Mouse (Mus musculus) myocyte (in vitro differentiated cells): Measurements from ENCODE around the gene Zfp638. TPM values are rescaled to one million over a fixed set of nuclear protein-coding genes. Genes with fewer than 3 reads are reported as not detected.
A peak's percentile ranks its signal among the peaks of the same experiment; 100 is the strongest.

Source experiments
- H3K27me3 ChIP-seq: one replicate; pipeline ENCODE4 v1.6.1; 2011; ENCODE audit not compliant: control insufficient read depth, insufficient read depth, insufficient read length
- H3K36me3 ChIP-seq: one replicate; pipeline ENCODE4 v1.6.1; 2011; ENCODE audit not compliant: control insufficient read depth, insufficient read depth
- H3K4me2 ChIP-seq: one replicate; pipeline ENCODE4 v1.6.1; 2011; ENCODE audit warnings: low read depth, control low read depth
- H3K4me3 ChIP-seq: one replicate; pipeline ENCODE4 v1.5.1; 2011; ENCODE audit warnings: mild to moderate bottlenecking, control low read depth, moderate library complexity
- H3K79me2 ChIP-seq: one replicate; pipeline ENCODE4 v1.6.1; 2011; ENCODE audit not compliant: control insufficient read depth, insufficient read depth
- H3ac ChIP-seq: one replicate; pipeline ENCODE4 v1.6.1; 2011; ENCODE audit not compliant: control insufficient read depth, insufficient read length
- CEBPB ChIP-seq: IDR thresholded peaks from 2 replicates; pipeline ENCODE4 v1.6.1; 2011; ENCODE audit warnings: mild to moderate bottlenecking, moderate library complexity; ENCODE audit not compliant: poor library complexity, insufficient read depth, severe bottlenecking
- E2F4 ChIP-seq: IDR thresholded peaks from one replicate; pipeline ENCODE4 v1.6.1; 2011; ENCODE audit warnings: mild to moderate bottlenecking, control low read depth, moderate library complexity; ENCODE audit not compliant: insufficient read depth
- MAX ChIP-seq: IDR thresholded peaks from one replicate; pipeline ENCODE4 v1.6.1; 2011; ENCODE audit warnings: low read depth, mild to moderate bottlenecking, control low read depth
- MYOD1 ChIP-seq, 3 experiments: IDR thresholded peaks; one replicate each; pipeline ENCODE4 v1.6.1; 2011; ENCODE audit warnings: control low read depth in 2 of 3, low read depth in 2 of 3, mild to moderate bottlenecking in 2 of 3, moderate library complexity in 1 of 3; ENCODE audit not compliant: insufficient read length in 2 of 3, control insufficient read depth in 1 of 3
- MYOG ChIP-seq, 3 experiments: IDR thresholded peaks; one replicate each; pipeline ENCODE4 v1.6.1; 2011; ENCODE audit warnings: control low read depth in 2 of 3, low read depth in 2 of 3, mild to moderate bottlenecking in 2 of 3; ENCODE audit not compliant: insufficient read length in 2 of 3, control insufficient read depth in 1 of 3, insufficient read depth in 1 of 3
- POLR2A ChIP-seq: IDR thresholded peaks from one replicate; pipeline ENCODE4 v1.6.1; 2011; ENCODE audit warnings: low read depth, mild to moderate bottlenecking, control low read depth, moderate library complexity; ENCODE audit not compliant: insufficient read length
- POLR2AphosphoS2 ChIP-seq: IDR thresholded peaks from one replicate; pipeline ENCODE4 v1.6.1; 2011; ENCODE audit warnings: low read depth, control low read depth; ENCODE audit not compliant: insufficient read length
- REST ChIP-seq: IDR thresholded peaks from one replicate; pipeline ENCODE4 v1.6.1; 2011; ENCODE audit warnings: mild to moderate bottlenecking, control low read depth, moderate library complexity; ENCODE audit not compliant: insufficient read depth, insufficient read length
- SRF ChIP-seq: IDR thresholded peaks from one replicate; pipeline ENCODE4 v1.6.1; 2011; ENCODE audit warnings: low read depth; ENCODE audit not compliant: control insufficient read depth, insufficient read length
- TCF12 ChIP-seq: IDR thresholded peaks from one replicate; pipeline ENCODE4 v1.6.1; 2011; ENCODE audit warnings: mild to moderate bottlenecking, control low read depth; ENCODE audit not compliant: poor library complexity, insufficient read depth, severe bottlenecking
- TCF3 ChIP-seq: IDR thresholded peaks from one replicate; pipeline ENCODE4 v1.6.1; 2011; ENCODE audit warnings: low read depth, control low read depth; ENCODE audit not compliant: insufficient read length
- USF1 ChIP-seq: IDR thresholded peaks from one replicate; pipeline ENCODE4 v1.6.1; 2011; ENCODE audit warnings: low read depth, mild to moderate bottlenecking, control low read depth, moderate library complexity
- polyA plus RNA-seq: library from polyadenylated mRNA; unstranded; fragments of >200 nt; fragmentation: generic; extraction: Trizol; gene quantifications from one replicate; pipeline ENCODE4 v1.2.1, GENCODE M21; 2012; ENCODE audit warnings: missing spikeins

Zfp638 gene
- polyA plus RNA-seq, 1 experiment, result 6.0 TPM

GRCm38 (mm10) chr6:83987642-83988041 is 120.7 kb downstream of the Zfp638 start:
- TF ChIP-seq MYOD1 (IDR thresholded peaks at IDR 0.05; ENCODE audit: control insufficient read depth in 1 of 3, insufficient read length in 2 of 3, low read depth in 2 of 3) (no peak), CEBPB (no peak), MYOG (IDR thresholded peaks at IDR 0.05; ENCODE audit: control insufficient read depth in 1 of 3, insufficient read depth in 1 of 3, insufficient read length in 2 of 3, low read depth in 2 of 3) (no peak), POLR2AphosphoS2 (no peak)
- peaks cover 62% of the 10 kb centered on the region for H3K36me3 ChIP-seq
- H3K4me2 ChIP-seq, result no peak overlapping the region
- H3K27me3 ChIP-seq, result no peaks in the 10 kb centered on the region
- H3K4me3 ChIP-seq, result no peak overlapping the region
- H3K79me2 ChIP-seq, result no peaks in the 10 kb centered on the region
- no peak overlapping the region for H3ac ChIP-seq

- H3K4me3 ChIP-seq, result no peak overlapping the region
- TF ChIP-seq MYOG (IDR thresholded peaks at IDR 0.05; ENCODE audit: control insufficient read depth in 1 of 3, insufficient read depth in 1 of 3, insufficient read length in 2 of 3, low read depth in 2 of 3) (peak in 2 of 3 experiments; percentile 6 to 63), MYOD1 (IDR thresholded peaks at IDR 0.05; ENCODE audit: control insufficient read depth in 1 of 3, insufficient read length in 2 of 3, low read depth in 2 of 3) (peak in 1 of 3 experiments; percentile 60), MAX (no peak), CEBPB (no peak), POLR2AphosphoS2 (no peak), TCF12 (no peak), USF1 (no peak), REST (no peak), POLR2A (no peak)
- peaks cover 6% of the 10 kb centered on the region for H3K36me3 ChIP-seq
- no peak overlapping the region for H3K4me2 ChIP-seq
- no peak overlapping the region for H3ac ChIP-seq
- no peaks in the 10 kb centered on the region for H3K27me3 ChIP-seq
- H3K79me2 ChIP-seq, result no peaks in the 10 kb centered on the region
These were observed 135.8 kb downstream of the Zfp638 start for GRCm38 (mm10) chr6:84002716-84003115.

DNA sequence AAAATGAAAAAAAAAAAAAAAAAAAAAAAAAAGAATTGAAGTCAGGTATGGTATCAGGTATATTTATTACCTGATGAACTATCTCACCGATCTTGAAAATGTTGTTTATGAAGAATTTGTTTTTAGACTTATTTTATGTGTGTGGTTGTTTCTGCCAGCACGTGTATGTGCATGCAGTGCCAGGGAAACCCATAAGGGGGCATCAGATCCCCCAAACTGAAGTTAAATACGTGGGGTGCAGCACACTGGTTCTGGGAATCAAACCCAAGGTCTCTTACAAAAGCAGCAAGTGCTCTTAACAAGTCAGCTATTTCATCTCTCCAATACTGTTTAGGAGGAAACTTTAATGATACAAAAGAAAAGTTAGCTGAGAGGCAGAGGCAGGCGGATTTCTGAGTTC is 137.4 kb downstream of the Zfp638 start:
- Histone ChIP-seq H3K4me2 (no peak overlapping the region), H3K27me3 (no peaks in the 10 kb centered on the region), H3ac (no peak overlapping the region), H3K4me3 (no peak overlapping the region), H3K79me2 (no peaks in the 10 kb centered on the region), H3K36me3 (no peaks in the 10 kb centered on the region)
- TF ChIP-seq TCF12 (no peak), POLR2AphosphoS2 (no peak), MYOD1 (IDR thresholded peaks at IDR 0.05; ENCODE audit: control insufficient read depth in 1 of 3, insufficient read length in 2 of 3, low read depth in 2 of 3) (no peak), POLR2A (no peak), CEBPB (no peak), USF1 (no peak), MAX (no peak), TCF3 (no peak), MYOG (IDR thresholded peaks at IDR 0.05; ENCODE audit: control insufficient read depth in 1 of 3, insufficient read depth in 1 of 3, insufficient read length in 2 of 3, low read depth in 2 of 3) (no peak), E2F4 (no peak), SRF (no peak), REST (no peak)

- Histone ChIP-seq H3K79me2 (no peaks in the 10 kb centered on the region), H3K4me2 (peak within 1 kb of the TSS; percentile 95), H3K4me3 (peak within 1 kb of the TSS; percentile 23), H3ac (peak within 1 kb of the TSS; percentile 3), H3K27me3 (no peaks in the 10 kb centered on the region), H3K36me3 (no peaks in the 10 kb centered on the region)
- TF ChIP-seq SRF (peak; percentile 8), REST (no peak), MAX (no peak), E2F4 (no peak), MYOD1 (IDR thresholded peaks at IDR 0.05; ENCODE audit: control insufficient read depth in 1 of 3, insufficient read length in 2 of 3, low read depth in 2 of 3) (peak in 1 of 3 experiments; percentile 45), POLR2A (no peak)
These were observed 141.7 kb downstream of the Zfp638 start, which contains the start of gene Dysf for GRCm38 (mm10) chr6:84008363-84009171. Gene Dysf, plus strand, starts transcription at chr6:84008590.

DNA sequence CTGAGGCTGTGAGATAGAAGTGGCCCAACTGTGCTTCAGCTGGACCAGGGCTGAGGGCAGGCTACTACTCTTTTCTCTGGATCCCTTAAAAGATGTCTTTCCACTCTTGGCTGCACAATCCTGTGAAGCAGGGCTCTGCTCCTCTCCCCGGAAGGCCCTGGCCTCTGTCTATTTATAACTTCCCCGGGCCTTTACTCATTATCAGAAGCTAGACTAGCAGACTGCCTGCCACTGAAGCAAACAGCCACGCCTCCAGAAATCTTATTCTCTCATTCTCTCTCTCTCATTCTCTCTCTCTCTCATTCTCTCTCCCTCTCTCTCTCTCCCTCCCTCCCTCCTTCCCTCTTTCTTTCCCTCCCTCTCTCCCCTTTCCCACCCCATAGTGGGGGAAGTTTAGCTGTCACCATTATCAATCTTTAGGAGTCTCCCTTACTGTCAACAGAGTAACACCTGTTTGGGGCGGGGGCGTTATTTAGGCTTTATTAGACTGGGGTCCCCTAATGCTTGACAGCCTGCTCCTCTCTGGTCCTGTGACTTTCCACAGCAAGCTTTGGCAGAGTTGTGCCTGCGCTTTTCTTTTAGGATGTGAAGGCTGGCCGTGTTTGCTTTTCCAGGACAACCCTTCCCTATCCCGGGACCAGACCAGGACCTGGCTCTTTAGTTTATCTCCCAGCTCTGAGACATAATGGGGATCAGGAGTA is 142.4 kb downstream of the Zfp638 start:
- peak overlapping the region; percentile 95 for H3K4me2 ChIP-seq
- H3K79me2 ChIP-seq, result no peaks in the 10 kb centered on the region
- H3K36me3 ChIP-seq, result no peaks in the 10 kb centered on the region
- no peaks in the 10 kb centered on the region for H3K27me3 ChIP-seq
- H3K4me3 ChIP-seq, result peak overlapping the region; percentile 23
- peak overlapping the region; percentile 3 for H3ac ChIP-seq
- TF ChIP-seq TCF3 (no peak), POLR2A (no peak), TCF12 (no peak), MAX (no peak), REST (no peak), E2F4 (no peak), MYOD1 (IDR thresholded peaks at IDR 0.05; ENCODE audit: control insufficient read depth in 1 of 3, insufficient read length in 2 of 3, low read depth in 2 of 3) (no peak), SRF (no peak), POLR2AphosphoS2 (no peak), USF1 (no peak), MYOG (IDR thresholded peaks at IDR 0.05; ENCODE audit: control insufficient read depth in 1 of 3, insufficient read depth in 1 of 3, insufficient read length in 2 of 3, low read depth in 2 of 3) (no peak), CEBPB (no peak)
